Mouse (Mus musculus) midbrain, embryonic 14.5 days (tissue): Measurements from ENCODE around the gene Depp1. TPM values are rescaled to one million over a fixed set of nuclear protein-coding genes. Genes with fewer than 3 reads are reported as not detected.

Experiments
- ATAC-seq: fragments of 200-750 bp; cut with Nextera tagmentation; 2 replicates; pipeline ENCODE4 v1.8.0; 2017; ENCODE audit warnings: moderate number of reproducible peaks, moderate library complexity; ENCODE audit not compliant: low FRiP score, low TSS enrichment
- DNase-seq: peaks from one replicate; pipeline ENCODE4 v3.0.0-alpha.2; 2015
- H3K27ac ChIP-seq: fragments of 300-500 bp; sonication (generic); replicated peaks from 2 replicates; pipeline ENCODE4 v1.5.1; 2014; ENCODE audit warnings: mild to moderate bottlenecking, low read depth, low read length, moderate library complexity
- H3K27me3 ChIP-seq: fragments of 300-500 bp; sonication (generic); 2 replicates; pipeline ENCODE4 v1.6.1; 2014; ENCODE audit warnings: low read length, control low read depth, mixed read lengths; ENCODE audit not compliant: control insufficient read depth, insufficient read depth
- H3K36me3 ChIP-seq: fragments of 300-500 bp; sonication (generic); 2 replicates; pipeline ENCODE4 v1.6.1; 2014; ENCODE audit warnings: low read length, control low read depth; ENCODE audit not compliant: control insufficient read depth, insufficient read depth
- H3K4me1 ChIP-seq: fragments of 300-500 bp; sonication (generic); 2 replicates; pipeline ENCODE4 v1.6.1; 2014; ENCODE audit warnings: mild to moderate bottlenecking, antibody characterized with exemption, low read length, control low read depth; ENCODE audit not compliant: control insufficient read depth, insufficient read depth
- H3K4me2 ChIP-seq: fragments of 300-500 bp; sonication (generic); 2 replicates; pipeline ENCODE4 v1.6.1; 2014; ENCODE audit warnings: mild to moderate bottlenecking, low read length, moderate library complexity
- H3K4me3 ChIP-seq: fragments of 300-500 bp; sonication (generic); replicated peaks from 2 replicates; pipeline ENCODE4 v1.5.1; 2014; ENCODE audit warnings: low read depth, low read length
- H3K9ac ChIP-seq: fragments of 300-500 bp; sonication (generic); replicated peaks from 2 replicates; pipeline ENCODE4 v1.6.1; 2014; ENCODE audit warnings: mild to moderate bottlenecking, low read length, moderate library complexity
- H3K9me3 ChIP-seq: fragments of 300-500 bp; sonication (generic); 2 replicates; pipeline ENCODE4 v1.6.1; 2016; ENCODE audit warnings: low read length, control low read depth, mixed read lengths; ENCODE audit not compliant: control insufficient read depth
- WGBS: fragments of 180-500 bp; shearing (Covaris S2); extraction: QIAGEN DNeasy Blood & Tissue Kit; methylation state at CpG from one replicate; pipeline ENCODE4 v1.1.7; 2014; 5-methylcytosine and 5-hydroxymethylcytosine counted together
- polyA plus RNA-seq: library from polyadenylated mRNA; unstranded; fragments of >200 nt; fragmentation: Nextera tagmentation; extraction: Ambion mirVana; gene quantifications from 2 replicates; pipeline ENCODE4 v1.2.1, GENCODE M21; 2014

Gene Depp1
- polyA plus RNA-seq, 1 experiment from 2014 or later, result 7.3 TPM

DNA sequence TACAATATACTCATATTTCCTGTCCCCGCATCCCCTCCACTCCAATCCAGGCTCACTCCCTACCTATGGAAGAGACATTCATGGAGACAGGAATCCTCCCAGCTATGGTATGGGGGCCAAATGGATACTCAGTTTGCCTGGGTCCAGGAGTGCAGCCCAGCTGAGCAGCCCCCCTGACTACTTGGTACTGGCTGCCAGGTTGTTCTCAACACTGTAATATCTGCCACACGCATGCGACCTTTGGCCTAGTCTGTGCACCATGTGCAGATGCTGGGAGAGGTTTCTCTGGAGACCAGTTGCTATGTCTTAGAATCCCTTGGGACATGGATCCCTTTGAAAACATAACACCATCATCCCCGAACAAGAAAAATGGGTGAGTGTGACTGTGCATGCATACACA lies 21.4 kb downstream of the Depp1 start:
- ATAC-seq, result no peak
- peak overlapping the region; percentile 98 for H3K4me2 ChIP-seq

DNA sequence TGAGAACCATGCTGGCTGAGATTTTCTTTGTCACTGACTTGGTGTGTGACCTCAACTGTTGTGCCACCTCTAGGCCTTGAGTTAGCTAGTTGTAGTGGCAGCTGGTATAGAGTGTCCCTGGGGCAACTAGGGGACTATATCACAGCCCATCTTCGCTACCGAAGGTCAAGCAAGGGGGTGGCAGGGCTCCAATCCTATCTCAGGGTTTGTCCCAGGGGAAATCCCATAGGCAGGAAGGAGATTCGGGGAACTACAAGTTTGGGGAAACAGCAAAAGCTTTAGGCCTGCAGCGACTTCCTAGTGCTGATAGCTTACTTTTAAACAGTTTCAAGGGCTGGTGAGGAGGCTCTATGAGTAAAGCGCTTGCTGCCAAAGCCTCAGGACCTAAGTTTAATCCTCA lies 21.9 kb downstream of the Depp1 start:
- H3K4me3 ChIP-seq, result no peak overlapping the region
- H3K27me3 ChIP-seq, result no peaks in the 10 kb centered on the region
- no peak overlapping the region for H3K27ac ChIP-seq
- DNase-seq, result peak; percentile 11
- ATAC-seq, result no peak
- no peaks in the 10 kb centered on the region for H3K9me3 ChIP-seq
- H3K4me2 ChIP-seq, result peak overlapping the region; percentile 98
- H3K36me3 ChIP-seq, result no peaks in the 10 kb centered on the region
- peaks cover 20% of the 10 kb centered on the region for H3K4me1 ChIP-seq
- 58% methylated on average over 5 of the region's 5 CpGs for WGBS
- no peak overlapping the region for H3K9ac ChIP-seq

More for the DNA sequence above, 21.4 kb downstream of the Depp1 start:
- H3K36me3 ChIP-seq, result no peaks in the 10 kb centered on the region
- DNase-seq, result peak; percentile 26
- peaks cover 20% of the 10 kb centered on the region for H3K4me1 ChIP-seq
- H3K27ac ChIP-seq, result no peak overlapping the region
- no peak overlapping the region for H3K4me3 ChIP-seq
- WGBS, result 75% methylated on average over 4 of the region's 4 CpGs
- no peaks in the 10 kb centered on the region for H3K27me3 ChIP-seq
- no peaks in the 10 kb centered on the region for H3K9me3 ChIP-seq
- no peak overlapping the region for H3K9ac ChIP-seq

DNA sequence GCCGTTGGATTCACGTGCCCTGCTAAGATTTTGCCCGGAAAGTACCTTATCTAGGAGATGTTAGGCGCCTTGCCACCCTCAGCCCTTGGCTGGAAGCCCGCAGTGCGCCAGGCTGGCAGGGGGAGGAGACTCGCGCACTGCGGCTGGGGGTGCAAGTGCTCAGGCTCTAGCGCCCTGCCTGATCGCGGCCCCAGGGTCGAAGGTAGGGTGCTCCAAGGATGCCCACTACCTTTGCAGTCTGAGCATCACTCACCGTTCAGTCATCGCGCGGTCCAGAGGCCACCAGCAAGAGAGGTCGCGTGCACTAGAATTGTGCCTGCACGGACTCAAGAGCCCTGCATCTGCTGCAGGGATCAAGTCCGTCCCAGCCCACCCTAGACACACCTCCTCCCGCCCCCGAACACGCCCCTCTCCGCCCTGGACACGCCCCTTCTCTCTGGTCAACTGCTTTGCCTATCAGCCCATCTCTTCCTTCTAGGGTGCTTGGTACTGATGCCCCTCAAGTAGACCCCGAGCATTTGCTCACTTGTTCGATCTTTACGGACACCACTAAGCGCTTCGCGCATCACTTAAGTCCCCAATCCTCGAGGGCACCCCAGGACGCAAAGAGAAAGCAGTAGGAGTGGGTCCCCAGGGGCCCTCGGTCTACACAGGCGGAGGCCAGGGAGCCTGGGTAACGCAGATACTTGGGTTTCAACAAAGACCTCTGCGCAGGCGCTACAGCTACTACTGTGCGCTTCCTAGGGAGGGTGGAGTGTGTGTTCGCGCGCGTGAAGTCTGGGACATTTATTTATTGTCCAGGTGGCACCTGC lies 23.3 kb downstream of the Depp1 start, which contains the start of gene Rassf4:
TSS of gene Rassf4 (minus strand) at position 482 of the 812 bp plus-strand sequence.
- Histone ChIP-seq H3K27me3 (no peaks in the 10 kb centered on the region), H3K9me3 (no peaks in the 10 kb centered on the region), H3K9ac (peak within 1 kb of the TSS; percentile 62), H3K4me2 (peak within 1 kb of the TSS; percentile 98), H3K4me3 (peak within 1 kb of the TSS; percentile 52), H3K27ac (peak within 1 kb of the TSS; percentile 32; the same call in 1 of the 2 replicates), H3K36me3 (no peaks in the 10 kb centered on the region), H3K4me1 (peaks cover 20% of the 10 kb centered on the region)
- DNase-seq (peak; percentile 85), ATAC-seq (peak; percentile 83)
- WGBS, result under 1% methylated on average over 44 of the region's 44 CpGs

DNA sequence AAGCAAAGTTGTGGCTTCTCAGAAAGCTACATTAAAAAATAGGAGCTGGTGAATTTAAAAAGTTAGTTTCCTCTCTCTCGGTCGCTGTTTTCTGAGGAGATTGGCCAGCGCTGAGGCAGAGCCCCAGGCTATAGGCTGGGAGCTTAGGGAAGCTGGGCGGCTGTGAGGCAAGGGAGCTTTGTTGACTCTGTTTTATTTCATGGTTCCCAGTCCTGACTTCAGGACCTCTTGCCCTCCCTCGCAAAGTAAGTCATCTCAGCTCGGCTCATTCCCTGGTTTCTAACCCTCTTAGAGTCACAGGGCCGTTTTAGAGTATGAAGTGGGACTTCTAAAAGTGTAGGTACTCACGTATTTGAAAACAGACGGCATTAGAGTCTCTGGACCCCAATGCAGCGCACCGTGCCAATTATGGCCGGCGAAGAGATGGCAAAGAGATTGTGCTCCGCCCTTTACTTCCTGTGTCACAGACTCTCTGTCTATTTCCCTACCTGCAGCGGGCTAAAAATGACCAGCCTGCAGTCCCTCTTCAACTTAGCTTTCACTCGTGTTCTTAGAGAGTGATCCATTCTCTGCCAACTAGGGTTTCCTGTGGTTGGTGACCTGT lies 24.0 kb downstream of the Depp1 start:
- ATAC-seq (no peak), DNase-seq (no peak)
- H3K27me3 ChIP-seq, result no peaks in the 10 kb centered on the region
- H3K36me3 ChIP-seq, result no peaks in the 10 kb centered on the region
- H3K27ac ChIP-seq, result no peak overlapping the region
- peak overlapping the region; percentile 62; the same call in 1 of the 2 replicates for H3K9ac ChIP-seq
- 24% methylated on average over 16 of the region's 16 CpGs for WGBS
- peak overlapping the region; percentile 98 for H3K4me2 ChIP-seq
- no peaks in the 10 kb centered on the region for H3K9me3 ChIP-seq
- peak overlapping the region; percentile 52 for H3K4me3 ChIP-seq
- H3K4me1 ChIP-seq, result peaks cover 20% of the 10 kb centered on the region

DNA sequence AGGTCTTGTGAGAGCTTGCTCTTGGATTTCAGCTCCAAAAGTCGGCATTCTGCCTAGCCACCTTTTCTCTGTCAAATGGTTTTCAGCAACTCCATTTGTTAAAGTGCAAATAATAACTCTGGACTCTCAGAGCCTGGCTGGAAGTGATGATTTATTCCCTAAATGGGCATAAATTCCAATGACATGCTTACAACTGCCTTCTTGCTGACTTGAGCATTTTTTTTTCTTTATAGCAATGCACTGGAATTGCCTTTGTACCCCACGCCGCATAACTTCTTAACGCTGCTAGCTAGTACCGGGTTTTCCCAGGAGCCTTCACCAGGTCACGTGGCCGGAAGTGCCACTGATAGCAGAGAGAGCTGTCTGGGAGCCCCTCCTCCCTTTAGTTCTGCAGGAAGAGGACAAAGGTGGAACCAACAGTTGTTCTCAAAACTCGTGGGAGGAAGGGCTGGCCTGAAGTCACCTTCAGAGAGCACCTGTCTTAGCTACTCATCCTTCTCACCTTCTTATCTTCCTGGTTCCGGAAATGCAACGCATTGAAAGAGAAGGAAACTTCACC lies 26.0 kb downstream of the Depp1 start:
- Histone ChIP-seq H3K9ac (no peak overlapping the region), H3K36me3 (no peaks in the 10 kb centered on the region), H3K9me3 (no peaks in the 10 kb centered on the region), H3K4me1 (0 out of 2 replicates have a peak, but pooled peaks cover 6% of the 10 kb centered on the region), H3K27me3 (no peaks in the 10 kb centered on the region), H3K4me3 (no peak overlapping the region), H3K4me2 (no peak overlapping the region), H3K27ac (no peak overlapping the region)
- WGBS, result 81% methylated on average over 10 of the region's 10 CpGs
- DNase-seq (no peak), ATAC-seq (no peak)

DNA sequence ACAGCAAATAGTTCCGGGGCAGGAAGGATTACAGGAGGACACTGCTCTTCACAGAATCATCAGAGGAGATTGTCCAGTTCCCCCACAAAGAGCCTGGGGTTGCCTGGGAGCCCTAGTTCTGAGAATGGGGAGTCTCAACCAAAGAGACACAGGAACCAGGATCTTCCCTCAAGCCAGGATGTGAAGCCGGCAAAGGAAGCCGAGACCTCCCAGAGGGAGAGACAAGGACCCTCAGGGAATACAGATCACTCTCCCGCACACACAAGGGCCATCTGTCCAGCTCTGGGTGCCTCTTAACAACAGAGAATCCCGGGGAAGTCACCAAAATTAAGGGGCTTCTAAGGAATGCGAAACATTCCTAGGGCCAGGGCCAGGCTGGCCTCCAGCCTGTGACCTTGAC lies 26.9 kb downstream of the Depp1 start:
- Histone ChIP-seq H3K36me3 (no peaks in the 10 kb centered on the region), H3K9ac (no peak overlapping the region), H3K4me2 (no peak overlapping the region), H3K27ac (no peak overlapping the region), H3K27me3 (no peaks in the 10 kb centered on the region), H3K4me3 (no peak overlapping the region), H3K4me1 (0 out of 2 replicates have a peak, but pooled peaks cover 6% of the 10 kb centered on the region), H3K9me3 (no peaks in the 10 kb centered on the region)
- no peak for ATAC-seq
- 73% methylated on average over 6 of the region's 6 CpGs for WGBS
- DNase-seq, result no peak

DNA sequence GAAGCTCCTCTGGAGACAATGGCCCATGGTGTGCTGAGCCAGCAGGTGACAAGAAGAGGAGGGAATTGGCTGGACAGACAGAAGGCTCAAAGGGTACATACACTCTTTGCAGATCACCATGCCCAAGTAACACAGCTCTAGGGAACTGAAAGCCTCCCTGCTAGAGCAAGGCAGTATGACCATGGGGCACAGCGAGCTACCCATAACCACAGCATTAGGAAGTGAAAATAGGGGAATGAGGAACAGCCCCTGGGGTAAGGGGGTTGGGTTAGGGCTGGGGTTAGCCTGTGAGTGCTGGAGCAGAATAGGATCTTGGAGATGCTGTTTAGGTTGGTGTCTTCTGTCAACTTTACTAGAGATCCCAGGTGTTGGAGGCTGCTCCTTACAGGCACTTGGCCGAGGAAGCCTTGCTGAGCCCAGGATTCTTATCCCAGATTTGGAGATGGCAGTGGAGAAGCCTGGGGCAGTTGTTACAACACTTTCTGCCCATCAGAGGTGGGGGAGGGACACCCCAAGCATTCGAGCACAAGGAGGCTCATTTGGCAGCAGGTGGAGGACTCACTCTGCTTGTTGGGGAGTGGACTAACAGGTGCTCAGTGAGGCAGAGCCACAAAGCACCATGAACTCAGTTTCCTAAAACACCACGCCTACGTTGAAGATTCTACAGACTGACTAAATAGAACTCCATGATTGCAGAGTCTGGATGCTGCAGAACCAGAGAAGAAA lies 29.3 kb downstream of the Depp1 start:
- H3K4me1 ChIP-seq, result no peaks in the 10 kb centered on the region
- ATAC-seq, result no peak

DNA sequence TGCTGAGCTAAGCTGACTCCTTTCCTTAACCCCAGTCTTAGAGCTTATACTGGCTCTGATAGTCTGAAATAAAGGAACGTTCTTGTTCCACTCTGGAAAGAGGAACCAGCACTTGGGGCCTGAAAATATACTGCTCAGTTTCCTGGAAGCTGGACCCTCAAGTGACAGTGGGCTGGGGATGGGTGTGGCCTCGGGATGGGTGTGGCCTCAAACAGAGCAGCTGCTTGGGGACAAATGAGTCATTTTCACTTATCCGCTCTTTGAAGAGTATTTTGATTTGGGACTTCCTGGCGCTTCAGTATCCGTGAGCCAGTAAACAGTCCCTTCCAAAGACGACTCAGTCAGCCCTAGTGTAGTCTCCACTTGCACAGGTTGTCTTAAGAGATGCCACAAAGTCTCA lies 31.9 kb downstream of the Depp1 start:
- Histone ChIP-seq H3K4me3 (no peak overlapping the region), H3K9me3 (no peaks in the 10 kb centered on the region), H3K9ac (no peak overlapping the region), H3K27me3 (no peaks in the 10 kb centered on the region), H3K4me1 (no peaks in the 10 kb centered on the region), H3K36me3 (no peaks in the 10 kb centered on the region), H3K4me2 (no peak overlapping the region), H3K27ac (no peak overlapping the region)
- WGBS, result 66% methylated on average over 6 of the region's 6 CpGs
- no peak for ATAC-seq
- no peak for DNase-seq

More for the DNA sequence above, 29.3 kb downstream of the Depp1 start:
- DNase-seq, result no peak
- H3K9ac ChIP-seq, result no peak overlapping the region
- no peaks in the 10 kb centered on the region for H3K27me3 ChIP-seq
- no peak overlapping the region for H3K4me3 ChIP-seq
- 78% methylated on average over 5 of the region's 5 CpGs for WGBS
- no peak overlapping the region for H3K4me2 ChIP-seq
- no peaks in the 10 kb centered on the region for H3K9me3 ChIP-seq
- no peaks in the 10 kb centered on the region for H3K36me3 ChIP-seq
- no peak overlapping the region for H3K27ac ChIP-seq
